Comparison of ENCODE assay signal across 17 mouse cellular contexts in the genomic region with DNA sequence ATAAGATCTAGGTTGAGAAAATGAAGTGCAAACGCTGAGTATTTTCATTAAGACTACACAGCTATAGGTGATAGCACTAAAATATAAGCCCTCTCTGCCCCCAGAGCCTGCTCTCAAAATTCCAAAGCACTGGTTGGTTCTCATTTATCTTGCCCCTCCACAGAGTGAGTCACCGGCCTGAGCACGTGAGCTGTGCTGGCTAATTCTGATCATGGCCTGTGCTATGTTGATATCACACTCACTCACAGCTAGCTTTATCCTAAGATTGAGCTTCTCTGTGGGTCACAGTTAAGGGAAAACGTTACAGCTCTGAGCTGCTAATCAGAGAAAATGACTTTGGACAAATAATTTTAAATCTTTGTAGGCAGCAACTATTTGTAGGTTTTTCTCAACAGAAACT. TPM values are rescaled to one million over a fixed set of nuclear protein-coding genes. Genes with fewer than 3 reads are reported as not detected.
DNase-seq lines count a peak whose midpoint lies in the region; ATAC-seq and TF ChIP-seq lines count a peak whose summit lies in the region.
"Had no signal": no experiment of that assay in that cellular context is flagged by ENCODE, and none has a peak within 500 bp of the region (broad histone marks: within the 10 kb centered on the region; RNA-seq: fewer than 3 reads in every experiment).

No protein-coding gene starts in this region.

- peak; percentile 87 for ATAC-seq in heart, embryonic 16.5 days (replicated peaks; ENCODE audit: extremely low read depth, insufficient read depth, low FRiP score)
- peak; percentile 43; the same call in 1 of the 2 replicates for ATAC-seq in liver, postnatal 0 days
- ATAC-seq: forebrain, embryonic 15.5 days had no signal

- H3K36me3 ChIP-seq in heart, embryonic 16.5 days (ENCODE audit: control insufficient read depth, insufficient read depth), result peaks cover 16% of the 10 kb centered on the region
- peaks cover 32% of the 10 kb centered on the region for H3K36me3 ChIP-seq in liver, postnatal 0 days (replicated peaks; ENCODE audit: insufficient read depth, low read length)

- H3K27ac ChIP-seq in heart, embryonic 16.5 days (ENCODE audit: low read length), result peak overlapping the region; percentile 85
- H3K27ac ChIP-seq in liver, postnatal 0 days (ENCODE audit: low read depth), result no peak overlapping the region
- H3K27ac ChIP-seq: forebrain, embryonic 15.5 days; hindbrain, embryonic 14.5 days; lung, embryonic 15.5 days had no signal

- H3K4me1 ChIP-seq in heart, embryonic 16.5 days (ENCODE audit: control insufficient read depth, insufficient read depth, low read length), result peaks cover 13% of the 10 kb centered on the region
- 0 out of 2 replicates have a peak, but pooled peaks cover 3% of the 10 kb centered on the region for H3K4me1 ChIP-seq in liver, postnatal 0 days (ENCODE audit: insufficient read depth)

- no peak for TF ChIP-seq CTCF in liver, postnatal 0 days (IDR thresholded peaks at IDR 0.05; ENCODE audit: low read depth)

- H3K9me3 ChIP-seq in heart, embryonic 16.5 days (replicated peaks; ENCODE audit: control insufficient read depth, low read length), result no peaks in the 10 kb centered on the region
- no peaks in the 10 kb centered on the region for H3K9me3 ChIP-seq in liver, postnatal 0 days (ENCODE audit: low read length)
- H3K9me3 ChIP-seq: forebrain, embryonic 15.5 days; lung, embryonic 15.5 days had no signal

- peak overlapping the region; percentile 27; the same call in 1 of the 2 replicates for H3K9ac ChIP-seq in heart, embryonic 16.5 days (ENCODE audit: low read length)
- H3K9ac ChIP-seq in liver, postnatal 0 days (replicated peaks), result no peak overlapping the region
- H3K9ac ChIP-seq: forebrain, embryonic 15.5 days; hindbrain, embryonic 14.5 days; lung, embryonic 15.5 days had no signal

- H3K4me3 ChIP-seq in heart, embryonic 16.5 days (ENCODE audit: low read length), result no peak overlapping the region
- no peak overlapping the region for H3K4me3 ChIP-seq in liver, postnatal 0 days (ENCODE audit: low read depth, low read length)
- H3K4me3 ChIP-seq: forebrain, embryonic 15.5 days; lung, embryonic 15.5 days had no signal

- peak overlapping the region; percentile 83 for H3K4me2 ChIP-seq in heart, embryonic 16.5 days (ENCODE audit: low read depth, low read length)
- H3K4me2 ChIP-seq in liver, postnatal 0 days (ENCODE audit: low read depth, low read length), result no peak overlapping the region
- H3K4me2 ChIP-seq: forebrain, embryonic 15.5 days; hindbrain, embryonic 14.5 days; lung, embryonic 15.5 days; midbrain, embryonic 11.5 days had no signal

- no peaks in the 10 kb centered on the region for H3K27me3 ChIP-seq in heart, embryonic 16.5 days (ENCODE audit: control insufficient read depth, insufficient read depth, low read length)
- H3K27me3 ChIP-seq in liver, postnatal 0 days (ENCODE audit: insufficient read depth, low read length), result no peaks in the 10 kb centered on the region
- H3K27me3 ChIP-seq: forebrain, embryonic 15.5 days; lung, embryonic 15.5 days had no signal

- 36% methylated on average over 4 of the region's 4 CpGs for WGBS in heart, embryonic 16.5 days
- 56% methylated on average over 4 of the region's 4 CpGs for WGBS in liver, postnatal 0 days (ENCODE audit: insufficient replicate concordance)

- peak; percentile 75 for TF ChIP-seq EP300 in liver, postnatal 0 days (IDR thresholded peaks at IDR 0.05; ENCODE audit: low read depth)

- peak; percentile 52 to 75 for DNase-seq in adrenal gland, adult (ENCODE audit: inconsistent age in 2 of 2, low spot score in 1 of 2)
- DNase-seq in adrenal gland, postnatal 4 days (ENCODE audit: low spot score in 2 of 2), result no peak
- DNase-seq in adrenal gland, postnatal 25 days, result peak; percentile 67
- DNase-seq in liver, postnatal 0 days, result no peak
- DNase-seq in testis, postnatal 14 days (ENCODE audit: low spot score), result no peak
- no peak for DNase-seq in right cerebral cortex, postnatal 14 days
- DNase-seq in kidney, postnatal 14 days, result no peak
- DNase-seq: gastrocnemius, postnatal 14 days; layer of hippocampus, adult 9-11 months had no signal

RNA-seq across cellular contexts. Expression of gene Rbm45, which starts 2.5 kb away (rescaled TPM):
- total RNA-seq in adrenal gland, postnatal 4 days (2021), result 10 to 100 TPM; 49.3 to 50.7 TPM
- 49.2 and 61.7 TPM in 2 replicates for total RNA-seq in adrenal gland, postnatal 25 days (2021)
- polyA plus RNA-seq in heart, embryonic 16.5 days (2015; fragmentation: Nextera tagmentation; extraction: Ambion mirVana), result 10.6 and 12.3 TPM in 2 replicates
- polyA plus RNA-seq in liver, postnatal 0 days (2015; fragmentation: Nextera tagmentation; extraction: Ambion mirVana), result 4.4 and 6.3 TPM in 2 replicates

RNA-seq across cellular contexts. Expression of gene Cyct, which starts 12.0 kb away (rescaled TPM):
- total RNA-seq in adrenal gland, postnatal 4 days (2021), result not detected
- not detected in 2 replicates for total RNA-seq in adrenal gland, postnatal 25 days (2021)
- polyA plus RNA-seq in heart, embryonic 16.5 days (2015; fragmentation: Nextera tagmentation; extraction: Ambion mirVana), result 0.54 TPM in 1 of 2 replicates, not detected in the other
- polyA plus RNA-seq in liver, postnatal 0 days (2015; fragmentation: Nextera tagmentation; extraction: Ambion mirVana), result not detected in 2 replicates
- total RNA-seq: common myeloid progenitor, adult 5-6 weeks; gastrocnemius, postnatal 14 days; left cerebral cortex, postnatal 25 days had no signal
- polyA plus RNA-seq: kidney, embryonic 16.5 days; lung, embryonic 15.5 days; midbrain, embryonic 11.5 days had no signal

RNA-seq across cellular contexts. Expression of gene Pde11a, which starts 33.7 kb away (rescaled TPM):
- 1 to 10 TPM in 1 of 2 experiments, under 1 TPM in 1; 0.76 to 1.3 TPM for total RNA-seq in adrenal gland, postnatal 4 days (2021)
- total RNA-seq in adrenal gland, postnatal 25 days (2021), result 0.30 TPM in 1 of 2 replicates, not detected in the other
- 0.04 and 0.11 TPM in 2 replicates for polyA plus RNA-seq in heart, embryonic 16.5 days (2015; fragmentation: Nextera tagmentation; extraction: Ambion mirVana)
- polyA plus RNA-seq in liver, postnatal 0 days (2015; fragmentation: Nextera tagmentation; extraction: Ambion mirVana), result 0.06 TPM in 1 of 2 replicates, not detected in the other
- total RNA-seq: common myeloid progenitor, adult 5-6 weeks had no signal
- polyA plus RNA-seq: midbrain, embryonic 11.5 days had no signal

RNA-seq across cellular contexts. Expression of gene Osbpl6, which starts 34.1 kb away (rescaled TPM):
- total RNA-seq in adrenal gland, postnatal 4 days (2021), result 10 to 100 TPM; 29.9 to 33.9 TPM
- 23.9 and 31.9 TPM in 2 replicates for total RNA-seq in adrenal gland, postnatal 25 days (2021)
- 5.9 and 6.0 TPM in 2 replicates for polyA plus RNA-seq in heart, embryonic 16.5 days (2015; fragmentation: Nextera tagmentation; extraction: Ambion mirVana)
- polyA plus RNA-seq in liver, postnatal 0 days (2015; fragmentation: Nextera tagmentation; extraction: Ambion mirVana), result 0.23 and 0.27 TPM in 2 replicates
- total RNA-seq: common myeloid progenitor, adult 5-6 weeks had no signal

Comparison
In these comparisons a context has a peak if more than half of its experiments do, and no peak if none do; other contexts are left out.
1. DNase-seq: peak in adrenal gland, adult (2 of 2) and adrenal gland, postnatal 25 days (single experiment); none in adrenal gland, postnatal 4 days (0 of 2), liver, postnatal 0 days (single experiment), testis, postnatal 14 days (single experiment), right cerebral cortex, postnatal 14 days (single experiment) and kidney, postnatal 14 days (single experiment).